Mouse (Mus musculus): ENCODE results near the gene Ehmt1.
A peak's percentile ranks its signal among the peaks of the same experiment; 100 is the strongest.

Ehmt1 gene

GRCm38 (mm10) chr2:24912189-24912588 lies 7.2 kb downstream of the Ehmt1 start:
- no peak for DNase-seq (ENCODE audit: low read depth, low spot score)

GRCm38 (mm10) chr2:24910481-24910880 lies 8.9 kb downstream of the Ehmt1 start:
- DNase-seq (ENCODE audit: low read depth, low spot score), result no peak

GRCm38 (mm10) chr2:24905653-24906155 lies 13.7 kb downstream of the Ehmt1 start:
- no peak for DNase-seq (ENCODE audit: low read depth, low spot score)

- no peak for DNase-seq (ENCODE audit: low read depth, low spot score)
Measured at GRCm38 (mm10) chr2:24904823-24905652, 14.4 kb downstream of the Ehmt1 start.

GRCm38 (mm10) chr2:24902999-24903398 lies 16.4 kb downstream of the Ehmt1 start:
- DNase-seq (ENCODE audit: low read depth, low spot score), result no peak

GRCm38 (mm10) chr2:24901055-24901454 lies 18.4 kb downstream of the Ehmt1 start:
- DNase-seq (ENCODE audit: low read depth, low spot score), result no peak

GRCm38 (mm10) chr2:24899292-24899691 lies 20.1 kb downstream of the Ehmt1 start:
- no peak for DNase-seq (ENCODE audit: low read depth, low spot score)

GRCm38 (mm10) chr2:24896761-24897160 lies 22.7 kb downstream of the Ehmt1 start:
- DNase-seq (ENCODE audit: low read depth, low spot score), result no peak

- no peak for DNase-seq (ENCODE audit: low read depth, low spot score)
Measured at GRCm38 (mm10) chr2:24894211-24894610, 25.2 kb downstream of the Ehmt1 start.

- DNase-seq (ENCODE audit: low read depth, low spot score), result no peak
Measured at GRCm38 (mm10) chr2:24892318-24892717, 27.1 kb downstream of the Ehmt1 start.

GRCm38 (mm10) chr2:24890541-24891447 lies 28.6 kb downstream of the Ehmt1 start:
- DNase-seq (ENCODE audit: low read depth, low spot score), result no peak

- peak; percentile 5 for DNase-seq (ENCODE audit: low read depth, low spot score)
Measured at GRCm38 (mm10) chr2:24888895-24889294, 30.5 kb downstream of the Ehmt1 start.

GRCm38 (mm10) chr2:24880686-24881085 lies 38.7 kb downstream of the Ehmt1 start:
- DNase-seq (ENCODE audit: low read depth, low spot score), result no peak

- no peak for DNase-seq (ENCODE audit: low read depth, low spot score)
Measured at GRCm38 (mm10) chr2:24870952-24871351, 48.5 kb downstream of the Ehmt1 start.

GRCm38 (mm10) chr2:24863010-24863409 lies 56.4 kb downstream of the Ehmt1 start:
- DNase-seq (ENCODE audit: low read depth, low spot score), result no peak

GRCm38 (mm10) chr2:24852408-24852807 lies 67.0 kb downstream of the Ehmt1 start:
- peak; percentile 2 for DNase-seq (ENCODE audit: low read depth, low spot score)

GRCm38 (mm10) chr2:24846557-24846956 lies 72.9 kb downstream of the Ehmt1 start:
- no peak for DNase-seq (ENCODE audit: low read depth, low spot score)

GRCm38 (mm10) chr2:24845256-24845655 lies 74.2 kb downstream of the Ehmt1 start:
- no peak for DNase-seq (ENCODE audit: low read depth, low spot score)

GRCm38 (mm10) chr2:24830614-24831013 lies 88.8 kb downstream of the Ehmt1 start:
- no peak for DNase-seq (ENCODE audit: low read depth, low spot score)

- DNase-seq (ENCODE audit: low read depth, low spot score), result no peak
Measured at GRCm38 (mm10) chr2:24809746-24810145, 109.7 kb downstream of the Ehmt1 start.

- DNase-seq (ENCODE audit: low read depth, low spot score), result no peak
Measured at GRCm38 (mm10) chr2:24807691-24808090, 111.7 kb downstream of the Ehmt1 start.

- no peak for DNase-seq (ENCODE audit: low read depth, low spot score)
Measured at GRCm38 (mm10) chr2:24807036-24807435, 112.4 kb downstream of the Ehmt1 start.

Measured in c-Kit-negative CD71-positive TER-119-positive erythroid progenitor cells, embryonic 14.5 days (primary cell).